Mouse (Mus musculus): ENCODE measurements around the gene Cyp4a32.
"Not testable (repeated sequence)": the region's sequence is repeated elsewhere in the genome, so short reads cannot be mapped to it uniquely, and the experiment has no call there.

The Cyp4a32 gene

GRCm38 (mm10) chr4:115600611-115601010 is at the start of gene Cyp4a32:
Gene Cyp4a32 (plus strand): TSS chr4:115600969.
- DNase-seq (ENCODE audit: low read depth) = not testable (repeated sequence)

DNA sequence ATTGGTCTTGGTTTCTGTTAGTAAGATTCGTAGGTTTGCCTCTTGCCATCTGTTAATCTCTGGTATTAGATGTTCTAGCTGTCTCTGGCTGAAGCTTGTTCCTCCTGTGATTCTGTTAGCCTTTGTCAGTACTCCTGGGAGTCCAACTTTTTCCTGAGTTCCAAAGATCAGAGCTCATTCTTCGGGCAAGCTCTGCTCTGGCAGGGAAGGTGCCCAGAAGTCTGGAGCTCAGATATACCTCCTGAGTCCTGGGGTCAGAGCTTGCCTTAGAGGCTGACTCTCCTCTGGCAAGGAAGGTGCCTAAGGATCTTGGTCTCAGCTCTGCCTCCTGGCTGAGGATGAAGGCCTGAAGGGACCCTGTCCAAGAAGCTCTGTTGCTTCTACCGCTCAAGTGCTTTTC is 48.0 kb upstream of the Cyp4a32 start:
- DNase-seq (ENCODE audit: low read depth) = no peak

DNA sequence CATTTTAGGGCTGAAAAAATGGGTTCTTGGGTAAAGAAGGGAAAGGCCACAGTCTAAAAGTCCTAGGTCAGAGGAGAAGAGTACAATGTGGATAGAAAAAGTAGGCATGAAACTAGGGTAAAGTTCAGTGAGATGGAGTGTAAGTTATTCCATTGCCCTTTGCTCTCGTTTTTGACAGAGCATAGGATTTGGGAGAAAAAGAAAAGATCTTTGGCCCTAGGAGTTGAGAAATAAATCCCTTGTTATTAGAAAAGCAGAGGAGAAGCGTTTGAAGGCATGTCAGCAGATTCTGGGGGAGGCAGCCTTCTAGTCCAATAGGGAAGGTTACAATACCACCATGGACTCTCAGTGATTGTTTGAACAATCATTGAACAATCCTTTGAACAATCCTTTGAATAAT is 45.3 kb upstream of the Cyp4a32 start:
- no peak for DNase-seq (ENCODE audit: low read depth)

DNA sequence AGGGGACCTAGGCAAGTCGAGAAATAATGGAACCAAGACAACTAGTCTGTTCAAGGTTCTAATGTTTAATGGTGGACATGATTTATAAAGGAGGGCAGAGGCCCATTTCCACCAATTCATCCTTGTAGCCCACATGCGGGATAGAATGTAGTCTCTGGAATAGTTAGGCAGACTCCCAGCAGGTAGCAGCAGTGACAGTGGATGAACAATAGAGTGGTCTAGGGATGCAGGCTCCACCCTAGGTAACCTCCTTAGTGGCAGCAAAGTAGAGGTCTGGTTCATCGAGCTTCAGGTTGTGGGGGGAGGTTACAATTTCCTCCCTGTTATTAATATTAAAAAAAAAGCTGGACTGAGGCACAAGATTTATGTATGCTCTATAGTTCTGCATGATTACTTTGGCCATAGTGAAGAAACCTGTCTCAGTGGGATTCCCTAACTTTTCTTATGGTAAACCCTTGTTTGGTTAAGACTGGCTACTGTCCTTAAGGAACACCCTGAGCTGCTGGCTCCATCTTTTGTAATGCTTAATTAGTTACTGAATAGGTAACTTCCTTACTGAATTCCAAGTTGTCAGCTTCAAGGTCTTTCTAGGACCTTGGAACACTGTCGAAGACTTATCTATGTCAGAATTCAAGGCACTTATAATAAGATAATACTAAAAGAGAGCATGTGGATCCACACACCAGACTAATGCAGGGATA is 42.8 kb upstream of the Cyp4a32 start:
- DNase-seq (ENCODE audit: low read depth) = no peak

DNA sequence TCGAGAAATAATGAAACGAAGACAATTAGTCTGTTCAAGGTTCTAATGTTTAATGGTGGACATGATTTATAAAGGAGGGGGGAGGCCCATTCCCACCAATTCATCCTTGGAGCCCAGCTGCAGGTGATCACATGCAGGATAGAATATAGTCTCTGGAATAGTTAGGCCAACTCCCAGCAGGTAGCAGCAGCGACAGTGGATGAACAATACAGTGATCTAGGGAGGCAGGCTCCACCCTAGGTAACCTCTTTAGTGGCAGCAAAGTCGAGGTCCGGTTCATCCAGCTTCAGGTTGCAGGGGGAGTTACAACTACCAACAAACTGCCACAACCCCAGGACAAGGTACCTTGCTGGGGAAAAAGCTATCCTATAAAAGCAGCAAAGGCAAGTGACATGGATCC is 39.5 kb upstream of the Cyp4a32 start:
- not testable (repeated sequence) for DNase-seq (ENCODE audit: low read depth)

GRCm38 (mm10) chr4:115563401-115563800 is 37.4 kb upstream of the Cyp4a32 start, which contains the start of gene Cyp4a31:
Gene Cyp4a31 (plus strand): TSS chr4:115563649.
- no peak for DNase-seq (ENCODE audit: low read depth)

DNA sequence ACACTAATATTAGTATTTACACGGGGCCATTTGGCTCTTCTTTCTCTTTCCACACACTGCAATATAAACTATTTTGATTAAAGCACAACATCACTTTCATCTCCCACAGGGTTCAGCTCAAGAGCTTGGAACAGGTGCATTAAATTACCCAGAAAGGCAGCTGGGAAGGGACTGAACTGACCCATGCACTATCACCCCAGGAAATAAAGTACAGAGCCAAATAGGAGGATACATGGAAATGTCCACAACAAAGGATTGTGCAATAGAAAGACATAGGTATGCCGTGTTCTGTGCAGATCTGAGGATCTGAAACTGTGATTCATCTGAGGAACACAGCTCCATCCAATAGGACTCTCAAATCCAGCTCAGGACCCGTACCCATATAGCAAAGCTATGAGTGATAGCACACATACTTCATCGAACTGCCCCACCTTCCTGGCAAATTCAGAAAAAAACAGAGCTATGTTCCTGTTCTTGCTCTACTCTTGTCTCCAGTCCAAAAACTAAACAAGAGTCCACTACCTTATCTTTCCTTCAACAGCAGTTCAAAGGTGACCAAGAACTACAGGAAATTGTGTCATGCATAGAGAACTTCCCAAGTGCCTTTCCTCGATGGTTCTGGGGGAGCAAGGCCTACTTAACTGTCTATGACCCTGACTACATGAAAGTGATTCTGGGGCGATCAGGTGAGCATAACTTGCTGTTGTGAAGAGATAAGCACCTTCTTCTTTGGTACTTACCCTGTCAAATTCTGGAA is 36.1 kb upstream of the Cyp4a32 start:
- DNase-seq (ENCODE audit: low read depth) = not testable (repeated sequence)

DNA sequence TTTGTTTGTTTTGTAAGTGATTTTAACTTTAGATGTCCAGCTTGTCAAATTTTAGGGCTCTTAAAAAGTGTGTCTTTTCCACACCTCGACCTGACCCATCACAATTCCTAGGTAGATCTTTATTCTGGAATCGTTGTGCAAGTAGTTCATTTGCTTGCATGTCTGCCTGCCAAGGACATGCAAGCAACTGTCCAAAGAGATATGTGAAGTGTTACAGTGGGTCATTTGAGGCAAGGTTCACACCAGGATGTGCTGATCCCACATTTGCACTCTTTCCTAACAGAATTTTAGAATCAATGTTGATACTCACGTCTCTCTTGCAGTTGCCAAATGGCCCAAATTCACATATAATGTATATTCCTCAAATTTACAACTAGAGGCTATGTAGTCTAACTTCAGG is 25.5 kb upstream of the Cyp4a32 start:
- no peak for DNase-seq (ENCODE audit: low read depth)

GRCm38 (mm10) chr4:115575776-115576175 is 25.0 kb upstream of the Cyp4a32 start:
- DNase-seq (ENCODE audit: low read depth) = no peak

DNA sequence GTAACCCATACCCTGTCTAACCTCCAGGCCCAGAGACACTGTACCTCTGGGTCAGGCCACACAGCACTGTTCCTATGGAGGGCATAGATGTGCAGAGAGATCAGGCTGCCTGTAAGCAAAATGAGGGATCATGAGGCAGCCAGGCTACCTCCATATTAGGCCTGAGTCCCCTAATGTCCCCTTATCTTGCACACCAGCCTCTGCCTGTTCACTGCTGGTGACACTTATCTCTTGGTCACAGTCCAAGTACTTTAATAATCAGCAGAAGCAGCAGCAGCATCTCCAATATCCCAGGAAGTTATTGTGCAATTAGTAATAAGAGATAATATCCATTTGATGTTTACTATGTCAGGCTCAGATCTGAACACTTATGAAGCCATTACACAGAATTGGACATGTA is 17.7 kb upstream of the Cyp4a32 start:
- DNase-seq (ENCODE audit: low read depth) = peak; percentile 59

- DNase-seq (ENCODE audit: low read depth) = no peak
Observed at GRCm38 (mm10) chr4:115596357-115596756, 4.4 kb upstream of the Cyp4a32 start.

- DNase-seq (ENCODE audit: low read depth) = no peak
Observed at GRCm38 (mm10) chr4:115596824-115597336, 3.9 kb upstream of the Cyp4a32 start.

DNA sequence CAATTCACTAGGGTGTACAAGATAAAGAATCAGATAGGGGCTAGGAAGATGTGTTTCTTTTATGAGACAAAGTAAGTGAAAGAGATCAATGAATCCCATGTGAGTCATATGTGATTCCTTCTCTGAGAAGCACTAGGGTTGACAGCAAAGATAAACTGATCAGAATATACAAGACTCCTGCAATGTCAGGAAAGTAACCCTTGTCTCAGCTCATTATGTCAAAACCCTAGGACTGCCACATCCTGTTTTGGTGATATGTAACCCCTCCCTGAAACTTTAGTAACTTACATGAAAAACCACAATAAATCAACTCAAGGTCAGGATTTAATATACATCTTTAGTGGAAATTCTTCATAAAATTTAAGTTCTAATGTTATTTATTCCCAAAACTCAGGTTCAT is 13.2 kb downstream of the Cyp4a32 start:
- no peak for DNase-seq (ENCODE audit: low read depth)

- DNase-seq (ENCODE audit: low read depth) = not testable (repeated sequence)
Observed at GRCm38 (mm10) chr4:115625560-115625959, 24.8 kb downstream of the Cyp4a32 start.

- no peak for DNase-seq (ENCODE audit: low read depth)
Observed at GRCm38 (mm10) chr4:115642967-115643754, 42.4 kb downstream of the Cyp4a32 start.

- DNase-seq (ENCODE audit: low read depth) = no peak
Observed at GRCm38 (mm10) chr4:115645371-115645770, 44.6 kb downstream of the Cyp4a32 start.

DNA sequence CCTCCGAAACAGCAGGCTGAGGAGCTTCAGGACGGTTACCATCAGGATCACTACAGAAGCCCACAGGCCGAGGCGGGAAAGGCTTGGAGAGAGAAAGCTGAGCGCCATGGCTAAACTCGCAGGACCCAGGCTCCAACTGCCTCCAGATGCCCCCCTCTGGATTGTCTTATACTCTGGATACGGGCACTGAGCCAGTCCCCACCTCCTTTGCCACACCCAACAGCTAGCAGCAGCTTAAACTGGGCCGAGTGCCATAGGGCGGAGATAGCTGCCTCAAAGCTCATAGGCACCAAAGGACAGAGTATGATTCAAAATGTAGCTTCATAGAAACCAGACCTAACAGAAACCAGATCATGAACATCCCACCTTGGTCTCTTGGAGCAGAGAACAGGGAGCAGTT is 46.8 kb downstream of the Cyp4a32 start, which contains the start of gene Cyp4b1:
Gene Cyp4b1, minus strand, starts transcription at position 144 of the 400 bp plus-strand sequence.
- no peak for DNase-seq (ENCODE audit: low read depth)

- DNase-seq (ENCODE audit: low read depth) = no peak
Observed at GRCm38 (mm10) chr4:115648752-115649151, 48.0 kb downstream of the Cyp4a32 start.

DNA sequence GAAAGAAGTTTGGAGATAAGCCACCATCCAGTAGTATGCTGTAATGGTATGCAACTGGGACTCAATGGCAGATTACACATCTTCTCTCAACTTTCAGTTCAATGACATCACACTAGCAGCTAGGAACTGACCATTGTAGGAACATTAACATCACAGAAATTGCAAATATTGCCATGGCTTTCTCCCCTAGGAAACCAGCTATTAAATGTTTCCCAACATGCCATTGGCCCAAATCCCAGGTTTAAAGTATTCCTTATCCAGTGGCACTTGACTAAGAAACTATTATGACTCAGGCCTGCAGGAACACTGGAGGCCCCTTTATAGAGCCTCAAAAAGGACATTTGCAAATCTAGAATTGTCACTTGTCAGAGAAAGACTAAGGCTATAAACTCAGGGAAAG is 48.6 kb downstream of the Cyp4a32 start:
- DNase-seq (ENCODE audit: low read depth) = no peak

- no peak for DNase-seq (ENCODE audit: low read depth)
Observed at GRCm38 (mm10) chr4:115650866-115651265, 50.1 kb downstream of the Cyp4a32 start.

- DNase-seq (ENCODE audit: low read depth) = not testable (repeated sequence)
Observed at GRCm38 (mm10) chr4:115655841-115656534, 55.2 kb downstream of the Cyp4a32 start.

GRCm38 (mm10) chr4:115656535-115656922 is 55.8 kb downstream of the Cyp4a32 start:
- DNase-seq (ENCODE audit: low read depth) = not testable (repeated sequence)
